Mouse (Mus musculus) kidney, adult 2 months (tissue): ENCODE data around the gene Rpn1.

ENCODE experiments used
- CTCF ChIP-seq: fragments of 200-500 bp; conservative IDR thresholded peaks from 2 replicates; pipeline ENCODE4 v1.5.1; 2011; ENCODE audit warnings: low read depth, mild to moderate bottlenecking, control low read depth, low read length, moderate library complexity, mixed read lengths; ENCODE audit not compliant: insufficient read depth, insufficient read length
- POLR2A ChIP-seq: fragments of 200-500 bp; IDR thresholded peaks from one replicate; pipeline ENCODE4 v1.6.1; 2011; ENCODE audit warnings: low read depth, low read length, control low read depth

- no peak for TF ChIP-seq POLR2A
- TF ChIP-seq CTCF: no peak
Observed at GRCm38 (mm10) chr6:88067722-88068121, 16.6 kb upstream of the Rpn1 start.
